Comparison of ENCODE assay signal across 31 mouse cellular contexts in the genomic region with DNA sequence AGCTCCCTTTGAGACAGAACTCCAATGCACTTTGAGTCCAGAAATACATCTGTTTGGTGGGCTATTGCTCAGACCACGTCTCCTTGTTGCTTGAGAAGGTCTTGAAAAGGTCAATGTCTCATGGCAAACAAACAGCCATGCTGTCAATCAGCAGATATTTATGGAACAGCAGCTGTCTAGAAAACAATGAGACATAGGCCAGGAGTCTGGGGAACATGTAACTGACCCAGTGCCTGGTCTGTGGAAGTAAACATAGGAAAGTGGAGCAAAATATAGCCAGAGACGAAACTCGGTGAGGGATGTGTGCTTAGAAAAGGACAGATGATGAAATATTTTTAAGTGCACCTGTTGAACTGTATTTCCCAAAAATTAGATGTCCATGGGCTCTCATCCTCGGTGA.
"Had no signal": no experiment of that assay in that cellular context is flagged by ENCODE, and none has a peak within 500 bp of the region (broad histone marks: within the 10 kb centered on the region; RNA-seq: fewer than 3 reads in every experiment).

No protein-coding gene starts in this region.

- H3K4me3 ChIP-seq: limb, embryonic 12.5 days; limb, embryonic 15.5 days; liver, embryonic 12.5 days; liver, embryonic 13.5 days; liver, embryonic 15.5 days; lung, embryonic 15.5 days; megakaryocyte, embryonic 14.5 days; midbrain, embryonic 10.5 days; midbrain, embryonic 12.5 days; midbrain, embryonic 13.5 days; midbrain, embryonic 15.5 days; myocyte; neural tube, embryonic 12.5 days; neural tube, embryonic 13.5 days had no signal

- H3K9me3 ChIP-seq: limb, embryonic 12.5 days; limb, embryonic 15.5 days; liver, embryonic 12.5 days; liver, embryonic 13.5 days; liver, embryonic 15.5 days; lung, embryonic 15.5 days; midbrain, embryonic 10.5 days; midbrain, embryonic 12.5 days; midbrain, embryonic 13.5 days; midbrain, embryonic 15.5 days; neural tube, embryonic 12.5 days; neural tube, embryonic 13.5 days had no signal

- H3K36me3 ChIP-seq: limb, embryonic 12.5 days; limb, embryonic 15.5 days; liver, embryonic 12.5 days; liver, embryonic 13.5 days; liver, embryonic 15.5 days; lung, embryonic 15.5 days; midbrain, embryonic 10.5 days; midbrain, embryonic 12.5 days; midbrain, embryonic 13.5 days; midbrain, embryonic 15.5 days; neural tube, embryonic 12.5 days; neural tube, embryonic 13.5 days had no signal

- H3K4me2 ChIP-seq: limb, embryonic 12.5 days; limb, embryonic 15.5 days; liver, embryonic 11.5 days; liver, embryonic 12.5 days; liver, embryonic 13.5 days; liver, embryonic 15.5 days; lung, embryonic 14.5 days; lung, embryonic 15.5 days; midbrain, embryonic 11.5 days; midbrain, embryonic 12.5 days; midbrain, embryonic 13.5 days; midbrain, embryonic 15.5 days; neural tube, embryonic 12.5 days; neural tube, embryonic 13.5 days had no signal

- H3K27ac ChIP-seq: limb, embryonic 12.5 days; limb, embryonic 15.5 days; liver, embryonic 12.5 days; liver, embryonic 13.5 days; liver, embryonic 14.5 days; liver, embryonic 15.5 days; lung, embryonic 15.5 days; macrophage; midbrain, embryonic 10.5 days; midbrain, embryonic 12.5 days; midbrain, embryonic 13.5 days; midbrain, embryonic 15.5 days; neural tube, embryonic 12.5 days; neural tube, embryonic 13.5 days had no signal

- H3K4me1 ChIP-seq: limb, embryonic 15.5 days; liver, embryonic 12.5 days; liver, embryonic 13.5 days; liver, embryonic 15.5 days; lung, embryonic 15.5 days; megakaryocyte, embryonic 14.5 days; midbrain, embryonic 10.5 days; midbrain, embryonic 12.5 days; midbrain, embryonic 13.5 days; midbrain, embryonic 15.5 days; neural tube, embryonic 12.5 days; neural tube, embryonic 13.5 days had no signal

- ATAC-seq: liver, embryonic 12.5 days; liver, postnatal 0 days; lung, postnatal 0 days; midbrain, embryonic 13.5 days; midbrain, embryonic 15.5 days; midbrain, embryonic 16.5 days had no signal

- DNase-seq: left cerebral cortex, postnatal 4 days; liver; liver, embryonic 13.5 days; liver, postnatal 0 days; lung, adult 18-20 months; lung, adult 2 months; lung, embryonic 14.5 days; lung, postnatal 10 days; lung, postnatal 14 days; lung, postnatal 36 days; lung, postnatal 4 days; midbrain, embryonic 14.5 days had no signal

- H3K27me3 ChIP-seq: limb, embryonic 12.5 days; limb, embryonic 15.5 days; liver, embryonic 12.5 days; liver, embryonic 13.5 days; liver, embryonic 15.5 days; lung, embryonic 15.5 days; megakaryocyte, embryonic 14.5 days; midbrain, embryonic 12.5 days; midbrain, embryonic 13.5 days; midbrain, embryonic 15.5 days; neural tube, embryonic 12.5 days; neural tube, embryonic 13.5 days had no signal

- H3K9ac ChIP-seq: limb, embryonic 12.5 days; limb, embryonic 15.5 days; liver, embryonic 12.5 days; liver, embryonic 13.5 days; liver, embryonic 14.5 days; liver, embryonic 15.5 days; liver, postnatal 0 days; lung, embryonic 14.5 days; lung, embryonic 15.5 days; midbrain, embryonic 12.5 days; midbrain, embryonic 13.5 days; midbrain, embryonic 15.5 days; neural tube, embryonic 12.5 days; neural tube, embryonic 13.5 days had no signal
